Mouse (Mus musculus): ENCODE results near the gene Pramel6.
"Not testable (repeated sequence)": the region's sequence is repeated elsewhere in the genome, so short reads cannot be mapped to it uniquely, and the experiment has no call there.

Pramel6 gene

GRCm38 (mm10) chr2:87506265-87506664, at the start of gene Pramel6:
Pramel6 (plus strand) TSS chr2:87506565.
- no peak for DNase-seq

- no peak for DNase-seq
These were observed 44.6 kb upstream of the Pramel6 start for GRCm38 (mm10) chr2:87461769-87462168.

GRCm38 (mm10) chr2:87480207-87480606, 26.2 kb upstream of the Pramel6 start:
- no peak for DNase-seq

- no peak for DNase-seq
These were observed 25.2 kb upstream of the Pramel6 start for GRCm38 (mm10) chr2:87481158-87481557.

DNA sequence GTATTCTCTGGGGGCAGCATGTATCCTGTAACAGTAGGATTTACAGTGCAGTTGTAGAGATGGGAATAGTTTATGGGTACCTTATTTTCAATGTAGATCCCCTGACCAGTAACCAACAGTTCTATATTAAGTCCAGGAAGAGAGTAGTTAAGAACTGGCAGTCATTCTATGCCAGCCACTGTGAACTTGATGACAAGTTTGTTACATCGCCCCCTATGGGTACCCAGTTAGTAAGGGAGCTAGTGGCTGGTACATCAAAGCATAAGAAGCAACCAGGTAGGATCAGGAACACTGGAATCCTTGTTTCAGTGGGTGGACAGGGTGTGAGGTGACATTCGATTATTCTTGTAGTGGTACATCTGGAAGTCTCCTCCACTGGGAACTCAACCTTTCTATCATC, 24.1 kb upstream of the Pramel6 start:
- no peak for DNase-seq

DNA sequence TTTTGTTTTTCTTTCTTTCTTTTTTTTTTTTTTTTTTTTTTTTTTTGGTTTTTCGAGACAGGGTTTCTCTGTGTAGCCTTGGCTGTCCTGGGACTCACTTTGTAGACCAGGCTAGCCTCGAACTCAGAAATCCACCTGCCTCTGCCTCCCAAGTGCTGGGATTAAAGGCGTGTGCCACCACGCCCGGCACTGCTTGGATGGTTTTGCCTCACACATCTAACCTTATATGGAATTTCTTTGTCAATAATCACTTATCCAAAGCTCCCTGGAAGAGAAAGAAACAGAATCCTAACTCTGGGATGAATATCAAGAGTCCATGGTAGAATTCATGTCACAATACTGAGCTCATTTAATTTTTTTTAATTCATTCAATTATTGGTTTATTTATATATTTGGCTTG, 9.4 kb upstream of the Pramel6 start, which contains the start of gene Pramel7:
TSS of gene Pramel7 (minus strand) at position 101 of the 400 bp plus-strand sequence.
- DNase-seq, result not testable (repeated sequence)

- DNase-seq, result no peak
These were observed 8.7 kb downstream of the Pramel6 start for GRCm38 (mm10) chr2:87515046-87515445.

- no peak for DNase-seq
These were observed 9.2 kb downstream of the Pramel6 start for GRCm38 (mm10) chr2:87515457-87516060.

GRCm38 (mm10) chr2:87516581-87516980, 10.2 kb downstream of the Pramel6 start:
- DNase-seq, result no peak

DNA sequence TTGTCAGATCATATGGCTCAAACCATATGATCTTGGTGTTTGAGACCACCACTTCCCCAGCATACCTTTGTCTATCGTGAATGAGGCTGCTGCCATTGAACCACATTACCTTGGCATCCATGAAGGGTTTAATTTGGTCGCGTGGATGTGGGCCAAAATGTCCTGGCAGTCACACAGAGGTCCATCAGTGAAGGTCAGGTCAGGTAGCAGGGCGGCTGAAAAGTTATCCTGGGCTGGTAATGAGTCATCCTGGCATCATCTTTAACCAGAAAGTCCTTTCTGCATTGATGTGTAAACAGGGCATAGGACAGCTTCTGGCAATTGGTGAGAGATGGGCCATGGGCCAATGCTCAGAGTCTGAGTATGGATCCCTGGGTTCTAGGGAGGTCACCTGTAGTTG, 14.3 kb downstream of the Pramel6 start:
- DNase-seq, result no peak

- not testable (repeated sequence) for DNase-seq
These were observed 19.7 kb downstream of the Pramel6 start for GRCm38 (mm10) chr2:87525899-87526616.

DNA sequence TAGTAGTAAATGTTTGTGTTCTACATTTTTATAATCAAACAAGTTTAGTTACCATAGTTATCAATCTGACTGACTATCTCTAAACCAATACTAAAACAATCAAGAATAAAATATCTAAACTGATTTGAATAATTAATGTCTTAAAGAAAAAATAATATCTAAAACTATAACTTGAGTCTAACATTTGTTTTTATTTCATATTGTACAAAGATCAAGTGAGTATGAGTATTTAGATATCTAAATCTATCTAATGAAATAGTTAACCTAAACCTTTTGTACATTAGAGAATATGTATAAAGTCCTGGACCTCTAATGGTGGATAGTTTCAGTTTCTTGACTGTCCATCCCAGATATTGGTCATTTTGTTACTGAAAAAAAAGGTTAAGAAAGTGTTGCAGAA, 25.1 kb downstream of the Pramel6 start, which contains the start of gene Olfr153:
TSS of gene Olfr153 (plus strand) at position 301 of the 400 bp plus-strand sequence.
- no peak for DNase-seq

GRCm38 (mm10) chr2:87534826-87535225, 28.5 kb downstream of the Pramel6 start:
- no peak for DNase-seq

- DNase-seq, result no peak
These were observed 39.1 kb downstream of the Pramel6 start, which contains the start of gene Olfr1128 for GRCm38 (mm10) chr2:87545442-87545841. Olfr1128 (minus strand) TSS chr2:87545542.

Data from cerebellum, adult 11-12 months (tissue).